Mouse (Mus musculus): Measurements from ENCODE around the gene Gm3238. TPM values are rescaled to one million over a fixed set of nuclear protein-coding genes. Genes with fewer than 3 reads are reported as not detected.

Gm3238 gene
- not detected for polyA plus RNA-seq (2015; fragmentation: Illumina TruSeq; extraction: RNeasy Lipid Tissue Mini Kit (QIAGEN cat#74804); ENCODE audit: insufficient read depth, low replicate concordance)

DNA sequence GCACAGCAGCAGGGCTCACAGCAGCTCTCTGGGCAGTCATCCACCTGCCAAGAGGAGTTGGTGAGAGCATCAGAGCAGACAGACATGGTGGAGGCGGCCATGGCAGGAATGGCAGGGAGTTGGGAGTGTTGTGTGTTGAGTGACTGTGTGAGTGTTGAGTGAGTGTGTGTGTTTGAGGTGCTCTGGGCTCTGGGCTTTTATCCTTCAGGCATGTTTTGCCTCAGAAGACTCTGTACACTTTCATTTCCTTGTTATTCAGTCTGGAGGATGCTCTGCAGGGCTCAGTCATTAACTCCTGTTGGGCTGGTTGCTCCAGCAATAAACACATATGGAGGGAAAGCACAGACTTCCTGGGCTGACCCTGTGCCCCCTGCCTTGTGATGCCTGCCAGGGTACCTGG, at the start of gene Gm3238:
Gene Gm3238 (minus strand): TSS at position 101 of the 400 bp plus-strand sequence.

DNA sequence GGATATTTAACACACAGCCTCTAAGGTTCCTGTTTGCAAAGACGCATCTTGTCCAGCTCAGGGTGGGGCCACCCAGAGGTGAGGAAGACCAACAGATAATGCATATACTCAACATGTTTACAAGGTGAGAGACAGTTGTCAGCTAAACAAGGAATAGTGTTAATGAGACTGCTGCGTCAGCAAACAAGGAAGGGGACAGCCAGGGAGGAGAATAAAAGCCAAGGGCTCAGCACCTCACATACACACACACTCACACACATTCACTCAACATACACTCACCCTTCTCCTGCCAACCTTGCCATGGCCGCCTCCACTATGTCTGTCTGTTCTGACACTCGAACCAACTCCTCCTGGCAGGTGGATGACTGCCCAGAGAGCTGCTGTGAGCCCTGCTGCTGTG, 43.3 kb upstream of the Gm3238 start, which contains the start of gene Gm2696:
Gene Gm2696 (plus strand): TSS at position 301 of the 400 bp plus-strand sequence.

DNA sequence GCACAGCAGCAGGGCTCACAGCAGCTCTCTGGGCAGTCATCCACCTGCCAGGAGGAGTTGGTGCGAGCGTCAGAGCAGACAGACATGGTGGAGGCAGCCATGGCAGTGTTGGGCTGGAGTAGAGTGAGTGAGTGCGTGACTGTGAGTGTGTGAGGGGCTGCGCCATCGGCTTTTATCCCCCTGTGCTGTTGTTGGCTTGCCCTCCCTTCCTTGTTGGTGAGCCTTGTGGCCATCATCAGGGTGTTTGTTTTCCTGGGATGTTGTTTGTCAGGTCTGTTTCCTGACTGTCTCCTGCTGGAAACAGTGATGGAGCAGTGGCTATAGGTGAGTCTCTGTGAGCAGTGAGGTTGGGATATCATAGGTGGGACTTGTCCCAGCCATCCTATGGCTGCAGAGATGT, 40.6 kb upstream of the Gm3238 start, which contains the start of gene Gm9507:
Gene Gm9507 (minus strand): TSS at position 101 of the 400 bp plus-strand sequence.

DNA sequence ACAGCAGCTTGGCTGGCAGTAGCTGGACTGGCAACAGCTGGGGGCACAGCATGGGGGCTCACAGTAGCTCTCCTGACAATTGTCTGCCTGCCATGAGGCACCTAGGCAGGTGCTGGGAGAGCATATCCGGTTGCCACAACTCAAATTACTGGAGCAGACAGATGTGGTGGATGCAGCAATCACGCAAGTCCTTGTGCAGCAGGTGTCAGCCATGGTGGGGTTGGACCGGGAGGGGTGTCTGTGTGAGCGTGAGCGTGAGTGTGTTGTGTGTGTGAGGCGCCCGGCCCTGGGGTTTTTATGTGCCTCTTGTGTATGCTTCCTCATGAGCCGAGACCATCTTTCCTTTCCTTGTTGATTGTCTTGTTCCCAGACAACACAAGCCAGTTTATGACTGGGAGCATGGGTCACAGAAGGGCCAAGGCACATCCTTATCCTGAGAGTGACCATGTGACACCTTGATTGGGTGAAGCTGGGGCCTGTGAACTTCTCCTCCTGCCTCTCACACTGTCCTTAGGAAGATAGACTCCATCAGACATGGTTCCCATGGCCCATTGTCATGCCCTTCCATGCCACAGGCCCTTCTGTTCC, 27.9 kb upstream of the Gm3238 start, which contains the start of gene Gm19668:
Gene Gm19668 (minus strand): TSS at position 213 of the 588 bp plus-strand sequence.

DNA sequence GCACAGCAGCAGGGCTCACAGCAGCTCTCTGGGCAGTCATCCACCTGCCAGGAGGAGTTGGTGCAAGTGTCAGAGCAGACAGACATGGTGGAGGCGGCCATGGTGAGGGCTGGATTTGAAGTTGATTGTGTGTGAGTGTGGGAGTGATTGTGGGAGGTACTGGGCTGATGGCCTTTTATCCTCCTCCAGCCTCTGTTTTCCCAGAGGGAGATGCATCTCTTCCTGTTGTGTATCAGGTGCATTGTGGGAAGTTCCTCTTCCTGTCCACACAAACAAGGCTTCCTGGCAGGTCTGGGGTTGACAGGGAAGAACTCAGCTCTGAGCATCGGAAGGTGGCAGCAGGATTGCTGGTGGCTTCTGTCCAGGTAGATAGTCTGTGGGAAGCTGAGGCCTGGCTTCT, 23.9 kb upstream of the Gm3238 start, which contains the start of gene Gm9639:
Gene Gm9639 (minus strand): TSS at position 101 of the 400 bp plus-strand sequence.

DNA sequence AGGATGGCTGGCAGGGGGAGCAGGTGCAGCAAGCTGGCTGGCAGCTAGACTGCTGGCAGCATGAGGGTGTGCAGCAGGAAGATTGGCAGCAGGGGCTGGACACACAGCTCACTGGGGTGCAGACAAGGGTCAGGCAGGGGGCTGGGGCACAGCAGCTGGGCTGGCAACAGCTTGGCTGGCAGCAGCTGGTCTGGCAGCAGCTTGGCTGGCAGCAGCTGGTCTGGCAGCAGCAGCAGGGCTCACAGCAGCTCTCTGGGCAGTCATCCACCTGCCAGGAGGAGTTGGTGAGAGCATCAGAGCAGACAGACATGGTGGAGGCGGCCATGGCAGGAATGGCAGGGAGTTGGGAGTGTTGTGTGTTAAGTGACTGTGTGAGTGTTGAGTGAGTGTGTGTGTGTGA, 16.8 kb upstream of the Gm3238 start, which contains the start of gene Gm7137:
Gene Gm7137 (minus strand): TSS at position 325 of the 400 bp plus-strand sequence.

DNA sequence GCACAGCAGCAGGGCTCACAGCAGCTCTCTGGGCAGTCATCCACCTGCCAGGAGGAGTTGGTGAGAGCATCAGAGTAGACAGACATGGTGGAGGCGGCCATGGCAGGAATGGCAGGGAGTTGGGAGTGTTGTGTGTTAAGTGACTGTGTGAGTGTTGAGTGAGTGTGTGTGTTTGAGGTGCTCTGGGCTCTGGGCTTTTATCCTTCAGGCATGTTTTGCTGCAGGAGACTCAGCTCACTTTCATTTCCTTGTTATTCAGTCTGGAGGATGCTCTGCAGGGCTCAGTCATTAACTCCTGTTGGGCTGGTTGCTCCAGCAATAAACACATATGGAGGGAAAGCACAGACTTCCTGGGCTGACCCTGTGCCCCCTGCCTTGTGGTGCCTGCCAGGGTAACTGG, 11.3 kb upstream of the Gm3238 start, which contains the start of gene Gm3250:
Gene Gm3250 (minus strand): TSS at position 101 of the 400 bp plus-strand sequence.

DNA sequence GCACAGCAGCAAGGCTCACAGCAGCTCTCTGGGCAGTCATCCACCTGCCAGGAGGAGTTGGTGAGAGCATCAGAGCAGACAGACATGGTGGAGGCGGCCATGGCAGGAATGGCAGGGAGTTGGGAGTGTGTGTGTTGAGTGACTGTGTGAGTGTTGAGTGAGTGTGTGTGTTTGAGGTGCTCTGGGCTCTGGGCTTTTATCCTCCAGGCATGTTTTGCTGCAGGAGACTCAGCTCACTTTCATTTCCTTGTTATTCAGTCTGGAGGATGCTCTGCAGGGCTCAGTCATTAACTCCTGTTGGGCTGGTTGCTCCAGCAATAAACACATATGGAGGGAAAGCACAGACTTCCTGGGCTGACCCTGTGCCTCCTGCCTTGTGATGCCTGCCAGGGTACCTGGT, 5.7 kb upstream of the Gm3238 start, which contains the start of gene Gm7138:
Gene Gm7138 (minus strand): TSS at position 101 of the 400 bp plus-strand sequence.

DNA sequence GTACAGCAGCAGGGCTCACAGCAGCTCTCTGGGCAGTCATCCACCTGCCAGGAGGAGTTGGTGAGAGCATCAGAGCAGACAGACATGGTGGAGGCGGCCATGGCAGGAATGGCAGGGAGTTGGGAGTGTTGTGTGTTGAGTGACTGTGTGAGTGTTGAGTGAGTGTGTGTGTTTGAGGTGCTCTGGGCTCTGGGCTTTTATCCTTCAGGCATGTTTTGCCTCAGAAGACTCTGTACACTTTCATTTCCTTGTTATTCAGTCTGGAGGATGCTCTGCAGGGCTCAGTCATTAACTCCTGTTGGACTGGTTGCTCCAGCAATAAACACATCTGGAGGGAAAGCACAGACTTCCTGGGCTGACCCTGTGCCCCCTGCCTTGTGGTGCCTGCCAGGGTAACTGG, 11.5 kb downstream of the Gm3238 start, which contains the start of gene Gm3233:
Gene Gm3233 (minus strand): TSS at position 101 of the 400 bp plus-strand sequence.

DNA sequence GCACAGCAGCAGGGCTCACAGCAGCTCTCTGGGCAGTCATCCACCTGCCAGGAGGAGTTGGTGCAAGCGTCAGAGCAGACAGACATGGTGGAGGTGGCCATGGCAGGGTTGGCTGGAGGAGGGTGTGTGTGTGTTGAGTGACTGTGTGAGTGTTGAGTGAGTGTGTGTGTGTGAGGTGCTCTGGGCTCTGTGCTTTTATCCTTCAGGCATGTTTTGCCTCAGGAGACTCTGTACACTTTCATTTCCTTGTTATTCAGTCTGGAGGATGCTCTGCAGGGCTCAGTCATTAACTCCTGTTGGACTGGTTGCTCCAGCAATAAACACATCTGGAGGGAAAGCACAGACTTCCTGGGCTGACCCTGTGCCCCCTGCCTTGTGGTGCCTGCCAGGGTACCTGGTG, 19.9 kb downstream of the Gm3238 start, which contains the start of gene Gm9736:
Gene Gm9736 (minus strand): TSS at position 101 of the 400 bp plus-strand sequence.

DNA sequence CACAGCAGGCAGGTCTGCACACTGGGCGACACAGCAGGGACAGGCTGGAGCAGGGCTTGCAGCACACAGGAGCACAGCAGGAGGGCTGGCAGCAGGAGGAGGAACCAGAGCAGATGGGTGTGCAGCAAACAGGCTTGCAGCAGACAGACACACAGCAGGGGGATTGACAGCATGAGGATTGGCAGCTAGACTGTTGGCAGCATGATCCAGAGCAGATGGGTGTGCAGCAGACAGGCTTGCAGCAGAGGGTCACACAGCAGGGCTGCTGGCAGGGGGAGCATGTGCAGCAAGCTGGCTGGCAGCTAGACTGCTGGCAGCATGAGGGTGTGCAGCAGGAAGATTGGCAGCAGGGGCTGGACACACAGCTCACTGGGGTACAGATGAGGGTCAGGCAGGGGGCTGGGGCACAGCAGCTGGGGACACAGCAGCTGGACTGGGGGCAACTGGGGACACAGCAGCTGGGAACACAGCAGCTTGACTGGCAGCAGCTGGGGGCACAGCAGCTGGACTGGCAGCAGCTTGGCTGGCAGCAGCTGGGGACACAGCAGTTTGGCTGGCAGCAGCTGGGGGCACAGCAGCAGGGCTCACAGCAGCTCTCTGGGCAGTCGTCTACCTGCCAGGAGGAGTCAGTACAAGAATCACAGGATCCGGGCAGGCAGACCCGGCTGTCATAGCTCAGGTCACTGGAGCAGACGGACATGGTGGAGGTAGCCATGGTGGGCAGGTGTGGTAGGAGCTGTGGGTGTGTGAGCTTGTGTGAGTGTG, 29.0 kb downstream of the Gm3238 start, which contains the start of gene Gm18596:
Gene Gm18596 (minus strand): TSS at position 715 of the 765 bp plus-strand sequence.

DNA sequence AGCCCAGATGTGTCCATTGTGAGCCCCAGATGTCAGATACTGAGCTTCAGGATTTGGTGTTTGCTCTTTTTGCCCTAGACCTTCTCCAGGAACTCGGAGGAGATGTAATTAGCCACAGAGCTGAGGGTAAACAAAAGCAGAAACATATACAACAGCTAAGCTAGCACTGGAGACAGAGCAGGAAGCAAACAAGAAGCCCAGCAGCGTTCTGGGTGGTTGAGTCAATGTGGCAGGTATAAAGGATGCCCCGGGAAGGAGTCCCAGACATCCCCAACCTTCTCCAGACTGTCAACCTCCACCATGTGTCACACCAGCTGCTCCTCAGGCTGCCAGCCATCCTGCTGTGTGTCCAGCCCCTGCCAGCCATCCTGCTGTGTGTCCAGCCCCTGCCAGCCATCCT, 44.9 kb downstream of the Gm3238 start, which contains the start of gene Gm10100:
Gene Gm10100 (plus strand): TSS at position 301 of the 400 bp plus-strand sequence.

Other genes starting within 250 kb of the Gm3238 start
- gene Itgb2, start 241.1 kb downstream of the Gm3238 start, polyA plus RNA-seq (2015; fragmentation: Illumina TruSeq; extraction: RNeasy Lipid Tissue Mini Kit (QIAGEN cat#74804); ENCODE audit: insufficient read depth, low replicate concordance), result 140 TPM
- 83.9 TPM for gene Pttg1ip, start 189.6 kb downstream of the Gm3238 start, polyA plus RNA-seq (2015; fragmentation: Illumina TruSeq; extraction: RNeasy Lipid Tissue Mini Kit (QIAGEN cat#74804); ENCODE audit: insufficient read depth, low replicate concordance)
- gene Sumo3, start 165.2 kb downstream of the Gm3238 start, polyA plus RNA-seq (2015; fragmentation: Illumina TruSeq; extraction: RNeasy Lipid Tissue Mini Kit (QIAGEN cat#74804); ENCODE audit: insufficient read depth, low replicate concordance), result 158 TPM
- not detected for gene Gm49325, start 165.1 kb downstream of the Gm3238 start, polyA plus RNA-seq (2015; fragmentation: Illumina TruSeq; extraction: RNeasy Lipid Tissue Mini Kit (QIAGEN cat#74804); ENCODE audit: insufficient read depth, low replicate concordance)
- gene Ube2g2, start 149.1 kb downstream of the Gm3238 start, polyA plus RNA-seq (2015; fragmentation: Illumina TruSeq; extraction: RNeasy Lipid Tissue Mini Kit (QIAGEN cat#74804); ENCODE audit: insufficient read depth, low replicate concordance), result 33.2 TPM
- gene Tspear, start 84.8 kb downstream of the Gm3238 start, polyA plus RNA-seq (2015; fragmentation: Illumina TruSeq; extraction: RNeasy Lipid Tissue Mini Kit (QIAGEN cat#74804); ENCODE audit: insufficient read depth, low replicate concordance), result 0.23 TPM
- gene Gm19402, start 80.6 kb downstream of the Gm3238 start, polyA plus RNA-seq (2015; fragmentation: Illumina TruSeq; extraction: RNeasy Lipid Tissue Mini Kit (QIAGEN cat#74804); ENCODE audit: insufficient read depth, low replicate concordance), result not detected
- not detected for gene Gm9508, start 74.1 kb downstream of the Gm3238 start, polyA plus RNA-seq (2015; fragmentation: Illumina TruSeq; extraction: RNeasy Lipid Tissue Mini Kit (QIAGEN cat#74804); ENCODE audit: insufficient read depth, low replicate concordance)
- not detected for gene Gm10272, start 64.7 kb downstream of the Gm3238 start, polyA plus RNA-seq (2015; fragmentation: Illumina TruSeq; extraction: RNeasy Lipid Tissue Mini Kit (QIAGEN cat#74804); ENCODE audit: insufficient read depth, low replicate concordance)
- not detected for gene Gm10024, start 59.9 kb downstream of the Gm3238 start, polyA plus RNA-seq (2015; fragmentation: Illumina TruSeq; extraction: RNeasy Lipid Tissue Mini Kit (QIAGEN cat#74804); ENCODE audit: insufficient read depth, low replicate concordance)
- not detected for gene Gm10142, start 55.5 kb downstream of the Gm3238 start, polyA plus RNA-seq (2015; fragmentation: Illumina TruSeq; extraction: RNeasy Lipid Tissue Mini Kit (QIAGEN cat#74804); ENCODE audit: insufficient read depth, low replicate concordance)
- gene Krtap12-1, start 50.7 kb downstream of the Gm3238 start, polyA plus RNA-seq (2015; fragmentation: Illumina TruSeq; extraction: RNeasy Lipid Tissue Mini Kit (QIAGEN cat#74804); ENCODE audit: insufficient read depth, low replicate concordance), result not detected
- gene Gm10100, start 44.8 kb downstream of the Gm3238 start, polyA plus RNA-seq (2015; fragmentation: Illumina TruSeq; extraction: RNeasy Lipid Tissue Mini Kit (QIAGEN cat#74804); ENCODE audit: insufficient read depth, low replicate concordance), result not detected
- gene Gm18596, start 28.7 kb downstream of the Gm3238 start, polyA plus RNA-seq (2015; fragmentation: Illumina TruSeq; extraction: RNeasy Lipid Tissue Mini Kit (QIAGEN cat#74804); ENCODE audit: insufficient read depth, low replicate concordance), result not detected
- gene Gm9736, start 20.0 kb downstream of the Gm3238 start, polyA plus RNA-seq (2015; fragmentation: Illumina TruSeq; extraction: RNeasy Lipid Tissue Mini Kit (QIAGEN cat#74804); ENCODE audit: insufficient read depth, low replicate concordance), result not detected
- gene Gm3233, start 11.6 kb downstream of the Gm3238 start, polyA plus RNA-seq (2015; fragmentation: Illumina TruSeq; extraction: RNeasy Lipid Tissue Mini Kit (QIAGEN cat#74804); ENCODE audit: insufficient read depth, low replicate concordance), result not detected
- not detected for gene Gm7138, start 5.6 kb upstream of the Gm3238 start, polyA plus RNA-seq (2015; fragmentation: Illumina TruSeq; extraction: RNeasy Lipid Tissue Mini Kit (QIAGEN cat#74804); ENCODE audit: insufficient read depth, low replicate concordance)
- not detected for gene Gm3250, start 11.2 kb upstream of the Gm3238 start, polyA plus RNA-seq (2015; fragmentation: Illumina TruSeq; extraction: RNeasy Lipid Tissue Mini Kit (QIAGEN cat#74804); ENCODE audit: insufficient read depth, low replicate concordance)
- not detected for gene Gm7137, start 16.9 kb upstream of the Gm3238 start, polyA plus RNA-seq (2015; fragmentation: Illumina TruSeq; extraction: RNeasy Lipid Tissue Mini Kit (QIAGEN cat#74804); ENCODE audit: insufficient read depth, low replicate concordance)
- gene Gm9639, start 23.8 kb upstream of the Gm3238 start, polyA plus RNA-seq (2015; fragmentation: Illumina TruSeq; extraction: RNeasy Lipid Tissue Mini Kit (QIAGEN cat#74804); ENCODE audit: insufficient read depth, low replicate concordance), result not detected
- gene Gm19668, start 27.8 kb upstream of the Gm3238 start, polyA plus RNA-seq (2015; fragmentation: Illumina TruSeq; extraction: RNeasy Lipid Tissue Mini Kit (QIAGEN cat#74804); ENCODE audit: insufficient read depth, low replicate concordance), result not detected
- gene Gm9507, start 40.5 kb upstream of the Gm3238 start, polyA plus RNA-seq (2015; fragmentation: Illumina TruSeq; extraction: RNeasy Lipid Tissue Mini Kit (QIAGEN cat#74804); ENCODE audit: insufficient read depth, low replicate concordance), result not detected
- gene Gm2696, start 43.4 kb upstream of the Gm3238 start, polyA plus RNA-seq (2015; fragmentation: Illumina TruSeq; extraction: RNeasy Lipid Tissue Mini Kit (QIAGEN cat#74804); ENCODE audit: insufficient read depth, low replicate concordance), result not detected
- not detected for gene Krtap10-4, start 55.8 kb upstream of the Gm3238 start, polyA plus RNA-seq (2015; fragmentation: Illumina TruSeq; extraction: RNeasy Lipid Tissue Mini Kit (QIAGEN cat#74804); ENCODE audit: insufficient read depth, low replicate concordance)
- gene Krtap10-10, start 64.6 kb upstream of the Gm3238 start, polyA plus RNA-seq (2015; fragmentation: Illumina TruSeq; extraction: RNeasy Lipid Tissue Mini Kit (QIAGEN cat#74804); ENCODE audit: insufficient read depth, low replicate concordance), result not detected
- not detected for gene Gm36176, start 75.5 kb upstream of the Gm3238 start, polyA plus RNA-seq (2015; fragmentation: Illumina TruSeq; extraction: RNeasy Lipid Tissue Mini Kit (QIAGEN cat#74804); ENCODE audit: insufficient read depth, low replicate concordance)
- gene Gm10318, start 81.5 kb upstream of the Gm3238 start, polyA plus RNA-seq (2015; fragmentation: Illumina TruSeq; extraction: RNeasy Lipid Tissue Mini Kit (QIAGEN cat#74804); ENCODE audit: insufficient read depth, low replicate concordance), result not detected
- not detected for gene Gm3285, start 90.7 kb upstream of the Gm3238 start, polyA plus RNA-seq (2015; fragmentation: Illumina TruSeq; extraction: RNeasy Lipid Tissue Mini Kit (QIAGEN cat#74804); ENCODE audit: insufficient read depth, low replicate concordance)
- 1.2 TPM for gene Lrrc3, start 131.2 kb upstream of the Gm3238 start, polyA plus RNA-seq (2015; fragmentation: Illumina TruSeq; extraction: RNeasy Lipid Tissue Mini Kit (QIAGEN cat#74804); ENCODE audit: insufficient read depth, low replicate concordance)
- 66.5 TPM for gene Trpm2, start 199.2 kb upstream of the Gm3238 start, polyA plus RNA-seq (2015; fragmentation: Illumina TruSeq; extraction: RNeasy Lipid Tissue Mini Kit (QIAGEN cat#74804); ENCODE audit: insufficient read depth, low replicate concordance)
- 4.4 TPM for gene 1810043G02Rik, start 207.2 kb upstream of the Gm3238 start, polyA plus RNA-seq (2015; fragmentation: Illumina TruSeq; extraction: RNeasy Lipid Tissue Mini Kit (QIAGEN cat#74804); ENCODE audit: insufficient read depth, low replicate concordance)
- gene Pfkl, start 238.8 kb upstream of the Gm3238 start, polyA plus RNA-seq (2015; fragmentation: Illumina TruSeq; extraction: RNeasy Lipid Tissue Mini Kit (QIAGEN cat#74804); ENCODE audit: insufficient read depth, low replicate concordance), result 8.5 TPM

All from spleen, adult 10 weeks (tissue).